Mouse (Mus musculus): Measurements from ENCODE around the gene Wdr62.

Gene Wdr62

GRCm38 (mm10) chr7:30308076-30309005 is 28.1 kb upstream of the Wdr62 start, which contains the start of gene Alkbh6:
Gene Alkbh6 (plus strand): TSS chr7:30308717.
- in situ Hi-C loops (cut with MboI, MseI), result no loop called here

- in situ Hi-C loops (cut with MboI, MseI), result no loop called here
Measured at GRCm38 (mm10) chr7:30306083-30306779, 26.0 kb upstream of the Wdr62 start.

DNA sequence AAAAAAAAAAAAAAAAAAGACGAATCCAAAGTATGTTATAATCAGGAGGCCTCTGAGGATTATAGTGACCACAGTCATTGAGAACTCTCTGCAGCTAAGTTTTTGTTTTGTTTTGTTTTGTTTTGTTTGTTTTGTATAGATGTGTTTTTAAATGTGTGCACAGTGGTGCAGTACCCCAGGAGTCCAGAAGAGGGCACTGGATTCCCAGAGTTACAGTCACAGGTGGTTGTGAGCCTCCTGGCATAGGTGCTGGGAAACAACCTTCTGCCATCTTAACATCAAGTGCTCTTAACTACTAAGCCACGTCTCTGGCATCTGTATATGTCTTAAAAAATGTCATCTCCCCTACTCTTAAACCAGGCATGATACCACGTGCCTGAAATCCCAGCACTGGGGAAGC is 20.7 kb upstream of the Wdr62 start:
- in situ Hi-C loops (cut with MboI, MseI), result no loop called here

DNA sequence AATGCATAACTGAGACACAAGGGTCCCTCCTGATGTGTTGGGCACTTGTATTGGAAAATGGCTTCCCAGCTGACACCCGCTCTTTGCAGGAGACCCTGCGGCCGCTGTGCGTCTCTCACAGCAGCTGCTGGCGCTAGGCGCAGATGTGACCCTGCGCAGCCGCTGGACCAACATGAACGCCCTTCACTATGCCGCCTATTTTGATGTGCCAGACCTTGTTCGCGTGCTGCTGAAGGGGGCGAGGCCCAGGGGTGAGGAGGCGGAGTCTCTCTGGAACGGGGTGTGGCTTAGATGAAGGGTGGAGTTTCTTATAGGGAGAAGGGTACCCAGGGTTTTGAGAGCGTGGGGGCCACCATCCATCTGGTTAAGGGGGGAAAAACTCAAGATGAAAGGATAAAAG is 17.0 kb upstream of the Wdr62 start:
- in situ Hi-C loops (cut with MboI, MseI), result no loop called here

DNA sequence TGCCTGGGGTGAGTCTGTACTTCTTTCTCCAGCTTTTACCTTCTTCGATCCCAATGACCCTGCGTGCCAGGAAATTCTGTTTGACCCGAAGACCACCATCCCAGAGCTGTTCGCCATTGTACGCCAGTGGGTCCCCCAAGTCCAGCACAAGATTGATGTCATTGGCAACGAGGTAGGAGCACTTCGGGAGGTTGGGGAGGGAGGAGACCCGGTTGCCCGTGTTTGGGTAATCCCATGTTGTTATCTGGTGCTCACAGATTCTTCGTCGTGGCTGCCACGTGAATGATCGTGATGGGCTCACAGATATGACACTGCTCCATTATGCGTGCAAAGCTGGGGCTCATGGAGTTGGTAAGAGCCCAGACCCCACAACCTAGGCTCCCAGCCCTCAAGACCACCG is 16.6 kb upstream of the Wdr62 start:
- in situ Hi-C loops (cut with MboI, MseI), result no loop called here

DNA sequence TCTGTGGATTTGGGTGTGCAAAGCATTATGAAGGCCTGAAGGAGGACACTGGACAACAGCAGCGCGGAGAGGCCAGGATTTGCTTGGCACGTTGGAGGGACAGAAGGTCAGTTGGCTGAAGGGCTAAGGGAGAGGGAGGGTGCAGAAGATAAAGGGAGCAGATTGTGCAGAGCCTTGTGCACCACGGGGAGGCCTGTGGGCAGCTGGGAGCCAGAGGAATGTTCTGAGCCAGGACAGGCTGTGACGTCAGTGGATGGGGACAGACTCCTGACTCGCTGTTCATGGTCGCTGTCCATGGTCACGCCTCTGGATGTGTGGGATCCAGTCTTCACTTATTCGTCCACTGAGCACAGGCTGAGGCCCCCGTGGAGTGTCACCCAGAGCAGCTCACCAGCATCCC is 14.9 kb upstream of the Wdr62 start:
- in situ Hi-C loops (cut with MboI, MseI), result no loop called here

DNA sequence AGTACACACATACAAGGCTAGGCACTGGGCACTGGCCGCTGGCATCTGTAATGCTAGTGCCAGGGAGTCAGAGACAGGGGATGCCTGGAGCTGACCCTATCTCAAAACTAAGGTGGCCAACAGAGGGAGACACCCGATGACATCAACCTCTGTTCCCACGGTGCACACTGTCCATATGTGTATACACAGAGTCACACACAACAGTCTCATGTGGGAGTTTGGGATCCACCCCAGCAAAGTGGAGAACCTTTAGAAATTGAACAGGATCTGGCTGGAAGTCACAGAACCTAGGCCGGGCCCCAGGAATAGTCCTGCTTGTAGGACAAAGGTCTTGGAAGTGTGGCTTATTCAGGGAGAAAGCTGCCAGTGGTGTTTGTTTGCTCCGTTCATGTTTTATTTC is 14.1 kb upstream of the Wdr62 start:
- in situ Hi-C loops (cut with MboI, MseI), result no loop called here

DNA sequence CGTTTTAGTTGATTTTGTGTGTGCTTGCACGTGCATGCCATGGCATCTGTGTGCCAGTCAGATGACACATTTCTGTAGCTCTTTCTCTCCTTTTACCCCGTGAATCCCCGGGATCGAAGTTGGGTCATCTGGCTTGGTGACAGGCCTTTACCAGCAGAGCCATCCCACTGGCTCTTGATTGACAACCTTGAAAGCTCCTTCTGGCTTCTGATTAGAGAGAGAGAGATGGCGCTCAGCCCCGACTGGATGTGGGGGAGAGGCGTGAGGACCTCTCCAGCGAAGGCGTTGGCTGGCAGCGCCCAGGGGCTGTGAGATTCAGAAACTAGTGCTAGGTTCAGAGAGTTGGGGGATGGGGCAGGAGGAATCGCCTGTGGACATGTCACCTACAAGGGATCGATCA is 13.6 kb upstream of the Wdr62 start:
- in situ Hi-C loops (cut with MboI, MseI), result no loop called here

DNA sequence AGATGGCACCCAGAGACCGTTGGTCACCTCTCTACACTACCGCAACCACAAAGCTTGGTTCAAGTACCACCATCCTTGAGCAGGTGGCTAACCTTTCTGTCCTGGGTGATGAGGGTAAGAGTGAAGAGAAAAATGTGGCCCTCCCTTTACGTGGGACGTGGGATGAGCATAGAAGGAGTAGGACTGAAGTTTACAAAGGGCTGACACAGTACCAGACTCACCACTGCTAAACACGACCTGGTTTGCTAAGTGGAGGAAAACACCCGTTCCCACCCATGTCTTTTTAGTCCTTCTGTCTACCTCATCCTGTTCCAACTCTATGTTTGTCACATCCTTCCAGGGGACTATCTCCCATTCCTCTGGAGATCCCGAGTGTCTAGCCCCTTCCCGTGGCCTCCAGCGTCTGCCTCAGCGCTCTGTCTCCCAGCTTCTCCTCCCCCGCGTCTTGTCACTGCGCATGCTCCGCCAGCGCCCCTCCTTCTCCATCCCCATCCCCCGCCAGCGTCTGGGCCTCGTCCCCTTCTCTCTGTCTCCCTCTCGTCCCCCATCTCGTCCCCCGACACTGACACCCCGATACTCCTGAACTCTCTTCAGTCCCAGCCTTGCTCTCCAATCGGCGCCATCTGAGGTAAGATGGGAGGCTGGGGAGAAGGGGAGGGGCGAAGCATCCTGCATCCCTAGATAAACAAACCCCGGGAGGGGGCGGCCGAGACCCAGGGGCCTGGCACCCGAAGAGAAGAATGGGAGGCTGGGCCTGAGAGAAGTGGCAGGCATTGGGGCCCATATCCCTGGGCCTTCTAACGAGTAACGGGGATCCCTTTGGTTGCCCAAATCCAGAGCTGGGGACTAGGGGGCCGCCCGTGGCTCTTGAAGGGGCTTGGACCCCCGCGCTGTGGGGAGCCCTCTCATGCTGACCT is 11.3 kb upstream of the Wdr62 start, which contains the start of gene Clip3:
TSS of gene Clip3 (plus strand) at position 514 of the 917 bp plus-strand sequence.
- in situ Hi-C loops (cut with MboI, MseI), result no loop called here

DNA sequence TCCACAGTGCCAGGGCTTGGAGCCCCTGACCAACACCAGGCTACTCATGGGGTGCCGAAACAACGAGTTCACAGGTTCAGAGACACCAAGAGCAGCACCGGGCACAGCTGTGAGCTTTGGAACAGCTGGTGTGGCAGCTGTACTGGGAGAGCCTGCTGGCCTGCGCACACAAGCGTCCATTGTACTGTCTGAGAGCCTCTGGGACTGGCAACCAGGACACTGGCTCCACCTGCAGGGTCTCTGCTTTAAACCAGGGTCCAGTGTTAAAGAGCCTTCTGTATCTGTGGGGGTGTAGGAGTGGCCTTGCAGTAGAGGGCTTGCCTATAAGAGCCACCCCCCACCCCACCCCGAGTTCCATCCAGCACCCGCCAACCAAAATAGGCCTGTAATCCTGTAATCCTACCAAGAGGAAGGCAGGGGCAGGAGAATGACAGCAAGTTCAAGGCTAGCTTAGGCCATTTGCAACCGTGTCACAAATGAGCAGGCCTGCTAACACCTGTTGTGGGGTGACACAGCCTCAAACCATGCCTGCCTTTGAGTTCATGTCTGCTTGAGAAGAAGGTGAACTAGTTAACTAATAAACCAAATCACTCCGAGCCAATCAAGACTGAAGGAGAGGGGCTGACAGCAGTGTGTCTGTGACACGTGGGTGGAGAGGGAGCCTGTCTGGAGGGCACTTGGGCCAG is 9.6 kb upstream of the Wdr62 start:
- in situ Hi-C loops (cut with MboI, MseI), result no loop called here

DNA sequence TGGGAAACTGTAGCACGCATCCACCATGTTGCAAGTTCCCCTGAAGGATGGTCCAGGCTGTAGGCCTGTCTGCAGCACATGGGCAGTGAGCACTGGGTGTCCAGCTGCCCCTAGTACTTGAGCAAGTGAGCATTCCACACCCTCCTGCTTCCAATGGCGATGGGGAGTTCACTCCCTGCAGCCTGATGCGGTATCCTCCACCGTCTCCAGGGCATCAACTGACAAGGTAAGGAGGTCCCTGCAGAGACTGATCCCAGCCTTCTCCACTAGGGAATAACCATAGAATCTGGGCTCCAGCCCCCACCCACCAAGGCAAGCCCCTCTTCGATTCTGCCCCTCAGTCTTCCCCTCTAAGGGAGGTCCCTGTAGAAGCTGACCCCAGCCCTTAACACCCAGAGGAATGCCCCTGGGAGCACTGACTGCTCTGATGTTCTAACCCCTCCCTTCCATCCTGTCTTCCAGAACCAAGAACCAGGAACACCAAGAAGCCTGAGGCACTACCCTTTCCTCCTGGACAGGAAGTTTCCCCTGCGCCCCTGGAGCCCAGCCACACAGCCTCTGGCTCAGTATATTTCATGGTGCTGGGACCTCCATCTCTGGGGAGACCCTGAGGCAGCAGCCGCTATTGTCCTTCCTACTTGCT is 9.0 kb upstream of the Wdr62 start:
- in situ Hi-C loops (cut with MboI, MseI), result no loop called here

DNA sequence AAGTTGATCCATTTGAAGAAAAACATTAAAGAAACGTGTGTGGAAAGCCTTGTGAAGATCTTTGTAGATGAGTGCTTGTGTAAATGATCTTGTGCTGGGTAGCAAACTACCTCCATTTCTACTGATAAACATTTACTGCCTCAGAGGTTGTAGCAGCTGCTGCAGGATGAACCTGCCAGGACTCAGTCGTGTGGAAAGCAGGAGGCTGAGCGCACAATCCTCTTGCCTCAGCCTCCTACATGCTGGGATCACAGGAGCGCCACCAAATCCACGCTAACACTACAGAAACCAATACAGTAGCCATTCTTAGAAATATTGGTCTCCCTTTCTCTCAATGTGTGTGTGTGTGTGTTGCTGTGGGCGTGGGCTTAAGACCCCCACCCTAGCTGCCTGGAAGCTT is 7.8 kb upstream of the Wdr62 start:
- in situ Hi-C loops (cut with MboI, MseI), result no loop called here

GRCm38 (mm10) chr7:30286701-30287410 is 6.6 kb upstream of the Wdr62 start:
- in situ Hi-C loops (cut with MboI, MseI), result no loop called here

DNA sequence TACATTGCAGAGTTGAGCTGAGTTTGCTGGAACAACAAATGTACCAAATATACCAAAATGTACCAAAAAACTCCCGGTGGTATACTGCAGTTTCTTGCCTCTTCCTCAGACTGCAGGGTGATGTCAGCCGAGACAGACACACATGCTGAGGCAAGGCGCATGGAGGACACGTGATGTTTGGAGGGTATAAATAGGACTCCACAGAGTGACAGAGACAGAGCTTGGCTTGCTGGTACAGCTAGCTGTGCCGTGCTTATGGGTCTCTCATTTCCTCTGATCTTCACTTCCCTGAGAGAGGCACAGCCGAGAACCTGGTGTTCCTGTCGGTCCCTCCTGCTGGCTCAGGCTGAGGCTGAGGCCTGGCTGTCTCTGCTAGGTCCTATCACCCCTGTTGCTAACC is 2.5 kb upstream of the Wdr62 start:
- in situ Hi-C loops (cut with MboI, MseI), result no loop called here

GRCm38 (mm10) chr7:30281522-30281921 is 1.3 kb upstream of the Wdr62 start:
- in situ Hi-C loops (cut with MboI, MseI), result no loop called here

GRCm38 (mm10) chr7:30280670-30281138 is 485 bp upstream of the Wdr62 start:
- in situ Hi-C loops (cut with MboI, MseI), result no loop called here

DNA sequence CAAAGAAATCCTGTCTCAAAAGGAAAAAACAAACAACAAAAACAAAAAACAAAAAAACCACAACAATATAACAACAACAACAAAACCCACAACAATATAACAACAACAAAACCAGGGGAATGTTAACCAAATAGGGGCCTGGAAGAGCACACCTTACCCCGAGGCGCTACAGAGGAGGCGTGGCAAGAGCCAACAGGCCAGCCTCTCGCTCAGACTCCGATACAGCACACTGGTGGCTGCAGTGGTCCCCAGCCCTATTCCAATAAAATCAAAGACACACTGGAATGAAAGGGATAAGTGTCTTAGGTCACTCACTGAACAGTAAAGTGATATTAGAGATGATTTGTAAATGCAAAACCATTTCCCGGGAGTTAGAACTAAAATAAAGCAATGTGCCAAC is 683 bp downstream of the Wdr62 start:
- in situ Hi-C loops (cut with MboI, MseI), result no loop called here

DNA sequence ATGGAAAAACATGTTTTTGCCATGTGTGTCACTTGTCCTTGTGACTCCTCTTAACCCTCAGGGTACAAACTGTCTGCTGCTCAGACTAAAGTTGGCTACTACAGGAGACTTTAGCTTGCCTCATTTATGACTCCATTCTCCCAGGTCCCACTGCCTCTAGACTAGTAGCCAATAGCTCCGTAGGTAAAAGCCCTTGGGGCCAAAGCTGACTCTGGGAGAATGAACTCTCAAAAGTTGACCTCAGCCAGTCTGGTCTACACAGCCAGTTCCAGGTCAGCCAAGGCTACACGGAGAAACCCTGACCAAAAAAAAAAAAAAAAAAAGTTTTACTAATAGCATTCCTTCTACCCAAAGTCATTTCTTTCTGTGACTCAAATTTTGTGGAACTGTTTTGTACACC is 1.3 kb downstream of the Wdr62 start:
- in situ Hi-C loops (cut with MboI, MseI), result no loop called here

- in situ Hi-C loops (cut with MboI, MseI), result no loop called here
Measured at GRCm38 (mm10) chr7:30274383-30274782, 5.8 kb downstream of the Wdr62 start.

DNA sequence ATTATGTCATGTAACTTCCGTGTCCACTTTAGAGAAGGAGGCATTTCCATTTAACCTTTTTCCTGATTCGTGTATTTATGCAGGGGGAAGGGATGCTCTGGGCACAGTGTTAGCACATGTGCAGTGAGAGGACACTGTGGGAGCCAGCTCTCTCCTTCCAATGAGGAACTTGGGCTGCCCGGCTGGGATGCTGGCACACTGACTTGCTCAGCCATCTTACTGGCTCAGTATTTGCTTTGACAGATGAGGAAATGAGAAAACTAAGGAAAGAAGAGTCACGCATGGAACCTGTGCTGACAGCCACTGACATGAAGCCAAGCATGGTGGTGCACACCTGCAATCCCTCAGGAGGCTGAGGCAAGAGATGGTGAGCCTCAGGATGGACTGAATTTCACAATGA is 10.6 kb downstream of the Wdr62 start:
- in situ Hi-C loops (cut with MboI, MseI), result no loop called here

Measured in T-helper 2 cell (primary cell).